Mouse (Mus musculus): Measurements from ENCODE around the gene Card9.
"Not testable (repeated sequence)": the region's sequence is repeated elsewhere in the genome, so short reads cannot be mapped to it uniquely, and the experiment has no call there.

Gene Card9

GRCm38 (mm10) chr2:26360772-26361171 lies at the start of gene Card9:
Card9 (minus strand) TSS chr2:26360918.
- in situ Hi-C loops (cut with MboI; ENCODE audit: unreplicated experiment in 2 of 2), result no loop called here

DNA sequence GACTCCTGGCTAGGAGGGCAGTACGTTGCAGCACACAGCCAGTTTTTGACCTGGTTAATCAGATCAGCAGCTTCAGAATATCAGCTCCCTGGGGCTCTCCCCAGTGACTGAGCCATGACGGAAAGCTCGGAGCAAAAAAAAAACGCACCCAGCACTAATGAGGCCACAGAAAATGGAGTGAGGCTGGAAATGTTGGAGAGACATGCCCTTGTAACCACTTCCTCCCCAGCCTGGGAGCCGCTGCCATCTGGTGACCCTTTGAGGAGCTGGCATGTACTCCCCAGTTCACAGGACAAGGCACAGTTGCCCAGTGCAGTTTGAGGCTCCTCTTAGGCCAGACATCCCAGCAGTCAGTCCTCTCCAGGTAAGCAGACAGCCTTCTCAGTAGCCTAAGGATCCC lies 49.4 kb upstream of the Card9 start:
- in situ Hi-C loops (cut with MboI; ENCODE audit: unreplicated experiment in 2 of 2), result no loop called here

- in situ Hi-C loops (cut with MboI; ENCODE audit: unreplicated experiment in 2 of 2), result no loop called here
Observed at GRCm38 (mm10) chr2:26409362-26409761, 48.6 kb upstream of the Card9 start.

GRCm38 (mm10) chr2:26408515-26409356 lies 48.0 kb upstream of the Card9 start, which contains the start of gene Inpp5e:
Inpp5e (minus strand) TSS chr2:26409203.
- in situ Hi-C loops (cut with MboI; ENCODE audit: unreplicated experiment in 2 of 2), result no loop called here

- in situ Hi-C loops (cut with MboI; ENCODE audit: unreplicated experiment in 2 of 2), result no loop called here
Observed at GRCm38 (mm10) chr2:26403306-26403705, 42.6 kb upstream of the Card9 start.

DNA sequence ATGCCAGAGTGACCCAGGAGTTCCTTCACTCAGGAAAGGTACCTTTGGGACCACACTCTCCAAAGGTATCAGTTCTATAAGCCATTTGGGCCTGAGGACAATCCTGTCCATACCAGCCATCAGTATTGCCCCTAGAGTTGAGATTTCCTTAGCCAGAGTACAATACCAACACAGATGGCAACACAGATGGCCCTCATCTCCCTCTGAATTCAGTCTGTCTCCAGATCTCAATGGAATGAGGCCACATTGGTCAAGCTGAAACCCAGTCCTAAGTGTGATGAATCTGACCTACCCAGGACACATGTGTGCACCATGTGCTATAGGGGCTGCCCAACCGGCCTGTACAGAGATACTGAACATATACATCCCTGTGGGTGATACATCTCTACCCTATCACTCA lies 41.5 kb upstream of the Card9 start:
- in situ Hi-C loops (cut with MboI; ENCODE audit: unreplicated experiment in 2 of 2), result no loop called here

GRCm38 (mm10) chr2:26401023-26401422 lies 40.3 kb upstream of the Card9 start:
- in situ Hi-C loops (cut with MboI; ENCODE audit: unreplicated experiment in 2 of 2), result no loop called here

DNA sequence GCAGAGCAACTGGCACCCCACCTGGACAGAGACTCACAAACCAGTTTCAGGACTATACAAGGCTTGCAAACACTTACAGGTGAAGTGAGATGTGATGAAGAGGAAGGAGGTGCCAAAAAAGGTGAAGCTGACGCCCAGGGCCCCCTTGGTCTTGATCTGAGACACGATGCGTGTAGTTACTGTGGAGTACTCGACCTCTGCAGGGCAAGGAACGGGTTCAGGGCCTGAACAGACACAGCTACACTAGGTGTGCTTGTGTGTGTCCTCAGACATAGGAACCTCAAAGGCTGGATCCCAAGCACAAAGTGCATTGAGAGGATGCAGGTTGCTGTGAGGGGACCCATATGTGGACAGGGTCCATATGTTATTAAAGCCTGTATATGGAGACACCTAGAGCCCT lies 39.6 kb upstream of the Card9 start:
- in situ Hi-C loops (cut with MboI; ENCODE audit: unreplicated experiment in 2 of 2), result no loop called here

DNA sequence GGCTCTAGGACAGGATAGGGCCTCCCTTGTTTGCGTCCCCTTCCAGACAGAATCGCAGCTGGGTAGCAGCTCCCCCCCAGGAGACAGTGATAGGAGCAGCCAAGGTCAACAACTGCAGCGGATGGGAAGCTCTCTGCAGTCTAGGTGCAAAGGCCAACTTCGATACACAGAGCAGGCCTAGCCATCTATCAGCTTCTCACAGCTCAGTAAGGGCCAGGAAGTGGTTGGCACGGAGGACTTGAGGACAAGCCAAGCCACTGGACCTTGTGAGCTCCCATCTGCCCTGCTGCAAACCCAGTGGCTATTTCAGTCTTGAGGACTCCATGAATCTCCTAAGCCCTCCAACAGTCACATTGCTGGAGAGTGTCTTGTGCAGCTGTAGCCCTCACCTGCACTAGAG lies 38.9 kb upstream of the Card9 start:
- in situ Hi-C loops (cut with MboI; ENCODE audit: unreplicated experiment in 2 of 2), result no loop called here

DNA sequence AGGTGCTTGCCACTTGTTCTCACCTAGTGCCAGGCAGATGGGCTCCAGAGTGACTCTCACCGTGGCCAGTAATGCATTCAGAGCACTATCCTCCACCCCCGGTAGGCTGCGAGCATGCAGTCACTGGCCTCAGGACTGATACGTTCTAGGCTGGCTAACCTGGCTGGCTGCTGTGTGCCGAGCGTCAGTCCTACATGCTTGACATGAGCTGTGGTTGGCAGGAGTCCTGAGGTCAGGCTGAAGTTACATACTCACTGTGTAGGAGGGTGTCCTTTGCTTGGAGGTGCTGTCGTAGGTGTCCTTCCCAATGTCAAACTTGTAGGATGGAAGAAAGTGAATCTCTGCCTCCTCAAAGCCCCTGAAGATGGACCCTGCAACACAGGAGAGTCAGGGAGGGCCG lies 38.3 kb upstream of the Card9 start:
- in situ Hi-C loops (cut with MboI; ENCODE audit: unreplicated experiment in 2 of 2), result no loop called here

DNA sequence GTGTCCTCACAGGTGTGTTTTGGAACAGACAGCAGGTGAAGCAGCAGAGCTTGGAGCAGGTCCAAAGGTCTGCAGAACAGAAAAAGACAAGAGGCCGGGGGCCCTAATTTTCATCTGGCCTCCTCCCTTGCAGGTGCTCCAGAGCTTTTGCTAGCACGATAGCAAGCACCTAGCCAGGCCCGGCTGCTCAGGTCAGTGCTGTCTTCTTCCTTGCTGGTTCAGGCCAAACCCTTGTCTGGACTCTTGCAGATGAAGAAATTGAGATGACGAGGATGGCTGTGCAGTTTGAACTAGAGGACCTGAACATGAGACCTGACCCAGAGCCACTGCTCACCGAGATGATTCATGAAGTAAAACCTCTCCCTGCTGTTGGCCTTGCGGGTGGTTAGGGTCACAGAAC lies 30.9 kb upstream of the Card9 start:
- in situ Hi-C loops (cut with MboI; ENCODE audit: unreplicated experiment in 2 of 2), result no loop called here

GRCm38 (mm10) chr2:26390954-26391353 lies 30.2 kb upstream of the Card9 start:
- in situ Hi-C loops (cut with MboI; ENCODE audit: unreplicated experiment in 2 of 2), result no loop called here

DNA sequence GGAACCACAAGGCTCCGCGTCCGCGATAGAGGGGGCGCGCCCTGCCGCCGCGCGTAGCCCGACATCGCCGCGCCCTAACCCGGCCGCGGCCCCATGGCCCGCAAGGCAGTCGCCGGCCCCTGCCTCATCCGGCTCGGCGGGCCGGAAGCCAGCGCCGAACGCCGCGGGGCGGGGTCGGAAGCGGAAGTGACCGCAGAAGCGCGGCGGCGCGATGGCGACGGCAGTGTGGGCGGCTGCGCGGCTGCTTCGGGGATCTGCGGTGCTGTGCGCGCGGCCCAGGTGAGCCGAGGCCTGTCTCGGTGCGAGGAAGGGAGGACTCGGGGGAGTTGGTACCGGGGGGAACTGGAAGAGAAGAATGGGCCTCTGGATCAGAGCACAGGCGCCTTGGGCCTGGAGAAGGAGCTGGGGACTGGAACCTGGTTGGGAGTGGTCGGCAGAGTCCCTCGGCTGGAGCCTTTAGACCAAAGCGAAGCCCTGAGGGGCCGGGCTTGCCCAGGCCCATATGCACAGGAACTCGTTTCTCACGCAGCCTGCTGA lies 28.5 kb upstream of the Card9 start, which contains the start of the genes Entr1 and Pmpca:
TSS of gene Entr1 (minus strand) at position 163 of the 537 bp plus-strand sequence.
TSS of gene Pmpca (plus strand) at position 186 of the 537 bp plus-strand sequence.
- in situ Hi-C loops (cut with MboI; ENCODE audit: unreplicated experiment in 2 of 2), result no loop called here

DNA sequence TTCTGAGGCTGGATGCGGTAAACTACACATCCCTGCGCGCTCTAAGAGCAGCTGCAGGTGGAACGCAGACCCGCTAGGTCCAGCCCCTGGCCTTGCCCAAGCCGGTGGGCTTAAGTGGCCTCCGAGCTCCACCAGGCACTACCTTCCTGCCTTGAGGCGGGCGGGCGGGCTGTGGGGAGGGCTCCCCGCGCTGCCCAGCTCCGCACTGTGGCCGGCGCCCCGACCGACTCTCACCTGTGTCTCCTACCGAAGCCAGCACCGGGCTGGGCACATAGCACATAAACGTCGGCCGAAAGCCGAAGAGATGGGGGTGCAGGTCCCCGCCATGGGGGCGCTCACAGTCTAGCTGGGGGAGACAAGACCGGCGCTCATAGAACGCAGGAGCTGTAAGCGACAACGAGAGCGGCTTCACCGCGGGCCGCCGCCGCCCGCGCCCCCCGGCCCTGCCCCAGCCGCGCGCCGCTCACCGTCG lies 28.0 kb upstream of the Card9 start:
- in situ Hi-C loops (cut with MboI; ENCODE audit: unreplicated experiment in 2 of 2), result no loop called here

- in situ Hi-C loops (cut with MboI; ENCODE audit: unreplicated experiment in 2 of 2), result no loop called here
Observed at GRCm38 (mm10) chr2:26387713-26388112, 27.0 kb upstream of the Card9 start.

DNA sequence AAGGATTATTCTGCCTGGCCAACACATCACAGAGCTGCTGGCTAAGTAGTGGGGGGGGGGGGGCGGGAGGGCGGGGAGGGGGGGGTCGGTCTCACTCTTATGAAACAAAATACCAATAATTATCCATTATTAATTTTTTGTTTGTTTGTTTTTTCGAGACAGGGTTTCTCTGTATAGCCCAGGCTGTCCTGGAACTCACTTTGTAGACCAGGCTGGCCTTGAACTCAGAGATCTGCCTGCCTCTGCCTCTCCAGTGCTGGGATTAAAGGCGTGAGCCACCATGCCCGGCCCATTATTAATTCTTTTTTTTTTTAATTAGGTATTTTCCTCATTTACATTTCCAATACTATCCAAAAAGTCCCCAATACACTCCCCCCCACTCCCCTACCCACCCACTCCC lies 20.2 kb upstream of the Card9 start:
- in situ Hi-C loops (cut with MboI; ENCODE audit: unreplicated experiment in 2 of 2), result not testable (repeated sequence)

- in situ Hi-C loops (cut with MboI; ENCODE audit: unreplicated experiment in 2 of 2), result no loop called here
Observed at GRCm38 (mm10) chr2:26380131-26380771, 19.5 kb upstream of the Card9 start, which contains the start of gene Snapc4. Snapc4 (minus strand) TSS chr2:26380653.

GRCm38 (mm10) chr2:26372396-26372795 lies 11.7 kb upstream of the Card9 start:
- in situ Hi-C loops (cut with MboI; ENCODE audit: unreplicated experiment in 2 of 2), result no loop called here

DNA sequence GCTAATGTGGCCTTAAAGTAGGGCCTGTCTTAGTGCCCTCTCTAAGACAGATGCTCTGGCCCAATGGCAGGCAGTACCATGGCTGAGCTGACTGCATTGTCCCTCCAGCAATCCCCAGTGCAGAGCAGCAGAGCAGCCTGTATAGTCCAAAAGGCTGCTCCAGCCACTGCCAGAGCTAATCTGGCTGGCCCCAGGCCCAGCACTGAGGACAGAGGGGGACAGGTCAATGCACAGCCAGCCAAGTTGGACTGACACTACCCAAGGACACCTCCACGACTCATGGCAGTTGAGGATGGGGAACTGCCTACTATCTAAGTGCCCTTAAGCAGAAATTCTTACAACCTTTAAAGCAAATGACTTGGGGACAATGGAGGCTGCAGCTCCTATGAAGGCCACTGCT lies 7.9 kb upstream of the Card9 start:
- in situ Hi-C loops (cut with MboI; ENCODE audit: unreplicated experiment in 2 of 2), result no loop called here

DNA sequence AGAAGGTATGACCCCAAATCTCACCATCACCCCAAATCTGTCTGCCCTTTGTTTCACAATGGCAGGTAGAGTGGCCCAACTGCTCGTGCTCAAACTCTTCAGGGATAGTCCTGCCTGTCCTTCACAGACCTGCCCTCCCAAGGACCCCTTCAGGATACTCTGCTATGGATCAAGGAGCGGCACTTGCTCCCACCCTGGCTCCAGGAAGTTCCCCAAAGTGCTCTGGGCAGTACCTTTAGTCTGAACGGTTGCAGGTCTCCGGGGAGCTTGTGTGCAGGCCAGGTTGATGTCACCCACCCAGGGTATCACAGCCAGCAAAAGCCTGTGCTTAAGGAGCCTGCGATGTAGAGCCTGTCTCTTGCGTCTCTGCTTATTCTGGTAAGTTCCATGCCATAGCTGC lies 7.2 kb upstream of the Card9 start:
- in situ Hi-C loops (cut with MboI; ENCODE audit: unreplicated experiment in 2 of 2), result no loop called here

DNA sequence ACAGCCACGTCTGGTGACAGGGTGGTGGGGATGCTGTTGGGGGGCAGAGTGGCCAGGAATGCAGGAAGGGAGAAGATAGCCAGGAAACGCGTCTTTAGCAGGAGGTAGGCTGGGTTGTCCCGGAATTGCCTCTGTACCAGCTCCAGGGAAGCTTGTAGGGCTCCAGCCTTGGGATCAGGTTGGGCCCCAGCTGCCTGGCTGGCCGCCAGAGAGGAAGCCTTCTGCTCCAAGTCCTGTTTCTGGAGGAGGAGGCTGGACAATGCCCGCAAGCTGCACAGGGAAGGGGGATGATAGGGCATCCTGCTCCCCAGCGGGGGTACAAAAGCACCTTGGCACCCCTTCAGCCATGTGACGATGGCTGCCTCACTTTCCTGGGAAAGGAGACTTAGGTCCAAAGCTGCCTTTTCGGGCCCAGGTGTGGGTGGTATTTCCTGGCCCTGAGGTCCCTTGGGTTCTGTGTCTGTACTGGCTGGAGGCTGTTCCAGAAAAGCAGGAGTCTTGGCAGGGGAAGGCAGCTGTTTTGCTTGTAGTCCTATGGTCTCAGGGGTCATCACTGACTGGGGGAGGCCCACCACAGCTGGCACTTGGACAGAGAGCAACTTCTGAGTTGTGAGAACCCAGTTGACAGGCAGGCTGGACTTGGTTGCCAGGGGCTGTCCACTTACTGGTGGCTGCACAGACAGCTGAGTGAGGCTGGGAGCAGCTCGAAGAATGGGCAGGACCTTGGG lies 4.2 kb upstream of the Card9 start:
- in situ Hi-C loops (cut with MboI; ENCODE audit: unreplicated experiment in 2 of 2), result no loop called here

All from v-Abl transformed pro-B cells (cell line).